Mouse (Mus musculus): ENCODE results near the gene Brcc3. TPM values are rescaled to one million over a fixed set of nuclear protein-coding genes. Genes with fewer than 3 reads are reported as not detected.

Brcc3 gene
- polyA plus RNA-seq (2012; fragmentation: generic; extraction: Trizol), result 1 to 10 TPM; 1.0 to 6.0 TPM

DNA sequence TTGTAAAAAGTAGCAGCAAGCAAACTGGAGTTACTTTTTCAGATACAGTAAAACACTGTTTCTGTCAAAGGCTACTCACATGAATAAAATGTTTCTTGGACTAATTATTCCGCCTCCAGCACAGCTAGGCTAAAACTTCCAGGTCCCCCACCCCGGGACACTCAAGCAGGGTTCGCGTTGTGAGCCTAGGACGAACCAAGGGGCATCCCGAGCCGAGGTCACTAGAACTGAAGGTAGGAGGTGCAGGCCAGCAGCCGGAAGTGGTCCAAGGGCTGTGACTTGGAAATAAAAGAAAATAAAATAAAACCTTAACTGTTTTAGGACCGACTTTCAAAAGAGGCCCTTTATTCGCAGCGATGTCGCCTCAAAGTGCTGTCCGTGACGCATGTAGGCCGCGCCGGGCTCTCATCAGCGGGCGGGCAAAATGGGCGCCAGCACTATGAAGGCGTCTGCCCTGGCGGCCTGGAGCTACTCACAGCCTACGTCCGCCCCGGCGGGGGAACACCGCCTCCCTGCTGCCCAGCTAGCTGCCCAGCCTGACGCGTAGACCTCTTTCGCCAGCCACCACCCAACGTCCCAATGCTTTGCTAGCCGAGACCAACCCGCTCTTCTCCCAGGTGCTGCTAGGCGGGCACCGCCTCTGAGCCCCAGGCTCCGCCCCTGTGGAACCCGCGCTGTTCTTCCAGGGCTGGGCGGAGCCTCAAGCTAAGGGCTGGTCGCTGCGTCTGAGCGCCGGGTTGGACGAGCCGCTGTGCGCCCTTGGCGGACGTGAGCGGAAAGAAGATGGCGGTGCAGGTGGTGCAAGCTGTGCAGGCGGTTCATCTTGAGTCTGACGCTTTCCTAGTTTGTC lies at the start of gene Brcc3, which contains the start of the genes Cmc4 and Mtcp1:
Gene Brcc3 (plus strand): TSS at position 693 of the 850 bp plus-strand sequence.
Gene Cmc4 (minus strand): TSS at position 649 of the 850 bp plus-strand sequence.
Gene Mtcp1 (minus strand): TSS at position 653 of the 850 bp plus-strand sequence.

GRCm38 (mm10) chrX:75382195-75382771 lies 34.1 kb upstream of the Brcc3 start, which contains the start of the genes Fundc2 and F8:
Gene Fundc2 (plus strand): TSS chrX:75382399.
Gene F8 (minus strand): TSS chrX:75382615.

Other genes starting within 250 kb of the Brcc3 start
- gene Fundc2, start 34.2 kb upstream of the Brcc3 start, polyA plus RNA-seq (2012; fragmentation: generic; extraction: Trizol), result 10 to 100 TPM in 1 of 2 experiments, 1 to 10 TPM in 1; 8.7 to 50.3 TPM
- gene F8, start 34.0 kb upstream of the Brcc3 start, polyA plus RNA-seq (2012; fragmentation: generic; extraction: Trizol), result under 1 TPM; 0.07 to 0.58 TPM
- 1 to 10 TPM in 1 of 2 experiments, under 1 TPM in 1; 0.55 to 6.6 TPM for gene Cmc4, start within 50 bp of the Brcc3 start, polyA plus RNA-seq (2012; fragmentation: generic; extraction: Trizol)
- gene Mtcp1, start within 50 bp of the Brcc3 start, polyA plus RNA-seq (2012; fragmentation: generic; extraction: Trizol), result 1 to 10 TPM in 1 of 2 experiments, under 1 TPM in 1; 0.15 to 1.1 TPM
- 10 to 100 TPM in 1 of 2 experiments, 1 to 10 TPM in 1; 2.4 to 16.1 TPM for gene Vbp1, start 97.7 kb downstream of the Brcc3 start, polyA plus RNA-seq (2012; fragmentation: generic; extraction: Trizol)
- 1 to 10 TPM in 1 of 2 experiments, under 1 TPM in 1; 0.76 to 1.1 TPM for gene Rab39b, start 161.6 kb downstream of the Brcc3 start, polyA plus RNA-seq (2012; fragmentation: generic; extraction: Trizol)